Mouse (Mus musculus) right cerebral cortex, postnatal 10 days (tissue): ENCODE results near the gene Thtpa.

Source experiments
- DNase-seq, 2 experiments: peaks; one replicate each; pipeline ENCODE4 v3.0.0; 2021; ENCODE audit warnings: low spot score in 2 of 2

Thtpa gene

DNA sequence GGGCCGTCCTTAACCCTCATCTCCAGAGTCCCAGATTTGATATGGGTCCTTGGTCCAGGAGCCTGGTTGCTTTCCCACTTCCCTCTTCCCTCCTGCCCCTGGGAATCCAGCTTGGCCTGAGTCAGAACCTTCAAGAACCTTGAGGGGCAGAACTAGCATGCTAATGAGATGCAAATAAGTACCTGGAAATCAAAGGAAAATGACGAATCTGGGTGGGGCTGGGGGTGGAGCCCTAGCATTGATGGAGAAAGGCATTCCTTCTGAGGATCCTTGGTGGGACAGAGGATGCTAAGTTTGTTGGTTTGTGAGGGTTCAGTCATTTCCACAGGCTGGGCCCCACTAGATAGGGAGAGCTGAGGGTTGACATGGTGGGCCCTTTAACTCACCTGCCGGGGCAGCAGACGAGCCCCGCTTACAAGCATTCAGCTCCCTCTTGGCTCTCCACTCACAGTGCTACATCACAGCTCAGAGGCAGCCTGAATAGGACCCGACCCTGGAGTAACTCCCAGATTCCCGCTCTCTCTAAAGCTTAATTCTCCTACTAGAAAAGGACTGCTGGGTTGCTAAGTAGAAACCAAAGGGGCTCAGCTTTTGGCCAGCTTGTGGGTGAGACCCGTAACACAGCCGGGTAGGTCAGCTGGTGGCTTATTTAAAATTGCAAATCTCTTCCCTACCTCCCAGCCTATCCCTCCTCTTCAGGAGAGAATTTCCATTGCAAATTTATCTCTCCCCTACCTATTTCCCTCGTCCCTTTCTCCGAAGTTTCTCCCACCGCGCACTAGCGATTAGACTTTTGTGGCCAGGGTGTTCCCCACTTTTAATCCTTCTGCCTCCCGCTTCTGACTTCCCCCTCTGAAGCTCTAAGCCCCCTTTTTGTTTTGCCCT lies 16.9 kb upstream of the Thtpa start:
- peak; percentile 63 to 77 for DNase-seq

DNA sequence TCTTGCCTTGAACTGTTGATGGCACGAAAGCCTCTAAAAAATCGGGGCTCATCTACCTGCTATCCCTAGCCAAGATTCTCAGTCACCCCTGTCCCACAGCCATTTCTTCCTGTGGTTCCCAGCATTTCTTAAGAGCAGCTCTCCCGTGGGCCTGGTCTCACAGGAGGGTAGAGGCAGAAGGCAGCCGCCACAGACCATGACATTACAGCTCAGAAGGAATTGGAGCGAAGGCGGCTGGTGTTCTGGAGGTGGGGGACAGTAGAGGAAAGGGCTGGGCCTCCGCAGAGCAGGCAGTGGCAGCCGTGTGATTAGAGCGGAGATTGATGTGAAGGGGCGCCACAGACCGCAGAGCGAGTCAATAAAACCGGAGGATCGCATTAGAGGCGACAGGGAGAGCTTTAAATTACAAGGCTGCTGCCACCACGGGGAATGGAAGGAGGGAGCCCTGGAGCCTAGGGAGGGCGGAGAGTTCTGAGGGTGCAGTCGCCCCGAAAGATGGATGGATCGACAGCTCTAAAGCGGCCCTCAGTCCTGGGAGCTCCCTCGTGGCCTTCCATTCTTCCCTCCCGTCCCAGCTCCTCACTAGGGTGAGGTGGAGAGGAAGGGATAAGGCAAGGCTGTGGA lies 16.1 kb upstream of the Thtpa start:
- DNase-seq: no peak

DNA sequence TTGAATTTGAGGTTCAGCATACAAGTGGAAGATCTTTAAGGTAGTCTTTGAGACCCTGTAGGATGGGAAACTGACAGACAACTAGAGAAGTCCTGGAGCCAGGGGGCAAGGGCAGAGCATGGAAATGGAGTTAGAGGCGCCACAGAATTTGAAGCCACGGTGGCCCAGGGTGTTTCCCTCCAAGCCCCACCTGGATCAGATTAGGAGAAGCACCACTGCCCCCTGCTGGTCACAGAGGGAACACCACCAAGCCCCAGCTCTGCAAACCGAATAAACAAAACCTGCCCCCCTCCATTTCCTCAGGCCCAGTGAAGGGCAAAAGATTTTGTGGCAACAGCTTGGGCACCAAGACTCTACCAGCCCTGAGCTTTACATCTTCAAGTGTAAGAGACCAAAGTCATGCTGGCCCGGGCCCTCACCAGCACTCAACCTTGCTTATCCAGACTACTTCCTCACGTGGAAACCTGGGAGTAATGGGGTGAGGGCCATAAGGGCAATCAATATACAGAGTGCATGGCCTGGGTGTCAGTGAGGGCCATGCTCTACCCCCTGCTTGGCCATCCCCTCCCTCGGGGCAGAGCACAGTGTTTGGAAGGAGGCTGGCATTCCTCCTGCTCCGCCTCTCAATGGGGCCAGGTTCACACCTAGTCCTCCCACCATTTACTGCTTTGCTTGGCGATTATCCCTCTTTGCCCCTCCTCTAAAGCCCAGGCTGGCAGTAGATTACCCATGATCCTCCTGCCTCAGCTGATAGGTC lies 15.2 kb upstream of the Thtpa start:
- peak; percentile 67 to 81 for DNase-seq

DNA sequence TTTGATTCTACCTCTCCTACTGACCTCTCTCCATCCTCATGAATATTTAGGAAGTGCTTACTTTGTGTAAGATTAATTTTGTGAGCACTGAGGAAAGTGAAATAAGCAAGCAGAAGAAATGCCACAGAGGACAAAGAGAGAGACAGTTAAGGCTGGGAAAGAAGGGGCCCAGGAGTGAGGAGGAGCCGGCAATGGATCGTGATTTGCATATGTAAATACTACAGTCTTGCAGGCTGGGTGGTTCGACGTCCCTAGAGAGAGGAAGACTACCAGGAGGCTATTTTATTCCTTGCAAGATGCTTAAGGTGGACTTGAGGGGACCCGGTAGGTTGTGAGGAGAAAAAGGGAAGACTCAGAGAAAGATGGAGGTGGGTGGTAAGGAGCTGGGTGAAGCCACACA lies 13.5 kb upstream of the Thtpa start:
- no peak for DNase-seq

DNA sequence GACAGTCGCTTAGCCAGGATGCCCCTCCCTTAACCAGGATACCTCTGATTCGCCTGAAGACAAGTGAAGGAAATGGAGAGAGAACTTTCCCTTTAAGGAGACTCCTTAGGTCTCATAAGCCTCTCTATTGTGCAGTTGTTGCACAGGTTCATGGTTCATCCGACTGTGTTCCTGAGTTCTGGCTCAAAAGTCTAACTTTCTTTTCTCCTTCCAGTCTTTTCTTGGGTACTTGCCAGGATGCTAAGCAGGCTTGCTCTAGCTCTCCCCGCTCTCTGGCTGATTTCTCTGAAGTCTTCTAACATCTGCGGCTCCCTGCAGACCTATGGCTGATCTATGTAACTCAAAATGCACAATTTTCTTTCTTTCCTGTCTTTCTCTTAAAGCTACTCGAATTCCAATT lies 11.1 kb upstream of the Thtpa start:
- DNase-seq: no peak

DNA sequence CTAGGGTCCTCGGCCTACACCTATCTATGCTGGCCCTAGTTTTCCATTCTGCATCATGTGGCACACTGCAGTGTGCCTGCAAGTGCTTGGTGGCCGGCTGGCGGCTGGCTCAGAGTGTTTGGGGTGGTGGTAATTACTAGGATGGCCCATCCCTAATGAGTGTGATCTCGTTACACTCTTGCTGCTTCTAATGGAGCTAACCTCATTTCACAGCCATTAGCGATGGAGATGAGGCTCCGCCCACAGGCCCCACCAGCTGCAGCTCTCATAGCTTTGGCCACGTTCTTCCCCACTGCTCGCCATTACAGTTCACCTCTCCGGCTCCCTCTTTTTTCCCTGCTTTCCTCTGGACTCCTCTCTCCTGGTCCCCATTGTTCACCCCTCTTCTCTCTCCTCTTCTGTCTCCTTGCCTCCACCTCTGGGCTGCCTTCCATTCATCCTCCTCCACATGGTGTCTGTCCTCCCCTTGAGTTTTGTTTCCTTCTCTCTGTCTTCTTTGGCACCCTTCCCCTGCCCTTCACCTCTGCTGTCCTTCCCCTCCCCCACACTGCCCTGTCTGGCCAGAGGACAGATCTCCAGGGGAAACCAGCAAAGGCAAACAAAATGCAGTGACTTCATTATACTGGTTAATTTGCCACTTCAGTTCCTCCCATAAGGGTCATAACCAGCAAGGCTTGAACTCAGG lies 9.1 kb upstream of the Thtpa start:
- DNase-seq: no peak

DNA sequence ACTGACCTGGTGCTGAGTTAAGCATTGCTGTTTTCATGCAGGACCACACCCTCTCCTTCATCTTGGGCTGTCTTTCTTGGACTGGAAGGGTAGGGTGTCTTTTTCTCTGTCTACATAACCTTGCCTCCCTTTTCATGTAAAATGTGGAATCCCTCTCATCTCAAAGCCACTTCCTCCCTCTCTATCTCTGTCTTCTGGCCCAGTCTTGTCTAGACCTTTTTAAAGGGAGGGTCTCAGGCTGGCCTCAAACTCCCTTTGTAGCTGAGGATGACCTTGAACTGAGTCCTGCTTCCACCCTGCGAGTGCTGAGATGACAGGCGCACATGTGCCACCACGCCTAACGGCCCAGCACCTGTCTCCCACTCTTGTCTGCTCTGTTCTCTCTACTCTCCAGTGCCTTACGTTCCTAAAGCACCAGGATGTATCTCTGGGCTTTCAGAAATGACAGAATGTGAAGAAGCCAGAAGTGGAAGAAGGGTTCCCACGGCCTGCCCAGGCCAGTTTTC lies 8.5 kb upstream of the Thtpa start:
- DNase-seq: no peak

DNA sequence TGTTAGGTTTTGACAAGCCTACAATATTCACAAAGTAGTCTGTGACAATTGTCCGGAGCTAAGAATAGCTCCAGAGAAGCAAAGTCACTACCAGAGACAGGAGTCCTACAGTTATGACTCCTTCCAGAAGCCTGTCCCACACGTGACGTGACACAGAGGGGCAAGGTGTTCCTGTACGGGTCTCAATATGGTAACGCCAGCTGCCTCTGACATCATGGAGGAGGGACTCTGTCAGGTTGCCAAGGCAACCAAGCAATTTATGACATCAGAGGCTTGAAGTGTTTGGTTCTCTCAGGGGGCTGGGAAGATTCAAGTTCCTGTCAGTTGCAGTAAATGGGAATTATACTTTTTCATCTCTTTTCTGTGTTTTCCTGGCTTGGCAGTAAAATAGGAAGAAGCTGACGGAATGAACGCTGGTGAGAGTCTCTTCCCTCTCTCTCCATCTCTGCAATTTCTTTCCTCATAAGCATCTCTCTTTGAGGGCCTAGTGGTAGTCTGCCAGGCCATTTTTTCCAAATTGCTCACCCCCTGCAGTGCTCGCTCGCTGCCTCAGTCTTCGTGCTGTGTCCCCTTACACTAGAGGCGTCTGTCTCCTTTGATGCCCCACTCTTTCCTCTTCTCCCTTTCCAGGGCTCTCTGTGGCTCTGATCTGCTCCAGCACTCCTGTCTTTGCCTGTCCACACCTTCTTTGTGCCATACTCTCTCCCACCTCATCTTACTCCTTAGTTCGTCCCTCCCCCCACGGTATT lies 5.2 kb upstream of the Thtpa start:
- peak; percentile 67 to 83 for DNase-seq

DNA sequence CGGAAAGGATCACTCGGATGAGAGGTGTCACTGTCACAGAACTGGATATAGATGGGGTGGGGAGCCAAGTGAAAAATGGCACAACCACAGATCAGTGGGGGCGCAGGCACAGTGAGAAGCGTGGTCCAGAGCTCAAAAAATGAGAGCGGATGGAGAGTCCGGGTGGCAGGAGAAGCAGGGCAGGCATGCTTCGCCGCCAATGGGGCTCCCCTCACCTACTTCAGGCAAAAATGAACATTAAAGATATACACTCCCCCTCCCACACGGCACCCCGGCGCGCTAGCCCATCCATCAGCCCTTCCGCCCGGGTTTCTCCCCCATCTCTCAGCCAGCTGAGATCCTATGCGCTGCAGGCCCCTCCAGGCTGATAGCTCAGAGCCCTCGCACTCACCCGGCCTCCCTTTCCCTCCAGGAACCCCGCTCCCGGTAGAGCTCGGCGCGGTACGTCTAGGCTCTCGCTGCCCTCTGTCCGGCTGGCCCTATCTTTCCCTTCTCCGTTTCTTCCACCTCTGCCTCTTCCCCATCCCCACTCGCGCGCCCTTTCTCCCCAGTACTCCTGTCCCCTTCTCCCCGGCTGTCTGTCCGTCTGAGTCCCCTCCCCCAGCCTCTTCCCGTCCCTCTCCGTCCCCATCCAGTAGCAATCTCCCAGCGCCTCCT lies 3.2 kb upstream of the Thtpa start:
- peak; percentile 57 to 62 for DNase-seq

DNA sequence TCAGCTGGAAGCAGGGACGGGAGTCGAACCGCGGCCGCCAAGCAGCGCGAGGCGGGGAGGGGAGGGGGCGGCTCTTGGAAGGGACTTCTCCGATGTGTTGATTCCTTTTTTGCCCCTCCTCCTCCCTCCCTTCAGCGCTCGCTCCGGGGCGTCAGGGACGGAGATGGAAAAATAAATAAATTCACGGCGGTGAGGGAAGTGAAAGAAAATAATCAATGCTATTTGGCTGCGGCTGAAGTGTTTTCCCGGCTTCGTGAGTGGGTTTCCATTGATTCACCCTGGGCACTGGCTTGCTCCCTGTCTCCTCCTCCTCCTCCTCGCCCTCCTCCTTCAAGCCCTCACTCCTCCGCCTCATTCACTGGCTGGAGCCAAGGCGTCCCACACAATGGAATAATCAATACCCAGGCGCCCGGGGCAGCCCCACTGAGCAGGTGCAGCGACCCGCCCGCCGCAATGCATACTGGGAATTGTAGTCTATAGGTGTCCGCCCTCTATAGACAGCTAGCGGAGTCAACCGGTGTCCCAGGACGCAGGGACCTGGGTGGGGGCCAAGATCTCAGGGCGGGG lies 2.5 kb upstream of the Thtpa start, which contains the start of gene Zfhx2:
Gene Zfhx2, minus strand, starts transcription at position 314 of the 567 bp plus-strand sequence.
- DNase-seq: peak; percentile 96 to 97

DNA sequence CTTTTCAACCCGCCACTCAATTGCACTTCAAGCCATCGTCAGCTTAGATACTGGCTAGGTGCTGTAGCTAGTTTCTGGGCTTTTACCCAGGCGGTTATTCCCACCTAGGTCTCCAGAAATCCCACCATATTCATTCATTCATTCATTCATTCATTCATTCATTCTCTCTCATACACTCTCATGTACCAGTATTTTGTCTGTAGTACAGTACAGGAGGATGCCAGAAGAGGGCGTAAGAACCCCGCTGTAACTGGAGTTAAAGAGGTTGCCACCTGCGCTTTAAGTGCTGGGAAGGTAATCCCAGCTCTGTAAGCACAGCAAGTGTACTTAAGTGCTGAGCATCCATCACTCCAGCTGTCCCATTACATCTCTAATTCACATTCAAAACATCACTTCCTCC lies 657 bp upstream of the Thtpa start:
- DNase-seq: no peak

DNA sequence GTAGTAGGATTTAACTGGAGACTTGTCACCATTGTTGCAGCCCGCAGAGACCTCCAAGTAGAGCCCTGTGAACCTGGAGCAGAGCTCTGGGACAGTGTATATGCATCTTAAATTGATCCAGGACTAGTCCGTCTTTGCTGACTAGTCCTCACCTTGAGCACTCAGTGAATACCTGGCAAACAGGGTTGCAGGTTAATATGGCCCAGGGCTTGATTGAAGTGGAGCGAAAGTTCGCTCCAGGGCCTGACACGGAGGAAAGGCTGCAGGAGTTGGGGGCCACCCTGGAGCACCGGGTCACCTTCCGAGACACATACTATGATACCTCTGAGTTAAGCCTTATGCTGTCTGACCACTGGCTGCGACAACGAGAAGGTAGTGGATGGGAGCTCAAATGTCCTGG lies 679 bp downstream of the Thtpa start:
- DNase-seq: no peak

DNA sequence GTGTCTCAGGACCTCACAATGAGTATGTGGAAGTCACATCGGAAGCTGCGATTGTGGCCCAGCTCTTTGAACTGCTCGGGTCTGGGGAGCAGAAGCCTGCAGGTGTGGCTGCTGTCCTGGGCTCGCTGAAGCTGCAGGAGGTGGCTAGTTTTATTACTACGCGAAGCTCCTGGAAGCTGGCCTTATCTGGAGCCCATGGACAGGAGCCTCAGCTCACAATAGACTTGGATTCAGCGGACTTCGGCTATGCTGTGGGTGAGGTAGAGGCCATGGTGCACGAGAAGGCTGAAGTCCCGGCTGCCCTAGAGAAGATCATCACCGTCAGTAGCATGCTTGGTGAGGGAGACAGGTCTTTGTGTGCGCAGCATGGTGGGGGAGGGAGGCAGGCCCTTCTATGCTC lies 1.1 kb downstream of the Thtpa start:
- DNase-seq: no peak

DNA sequence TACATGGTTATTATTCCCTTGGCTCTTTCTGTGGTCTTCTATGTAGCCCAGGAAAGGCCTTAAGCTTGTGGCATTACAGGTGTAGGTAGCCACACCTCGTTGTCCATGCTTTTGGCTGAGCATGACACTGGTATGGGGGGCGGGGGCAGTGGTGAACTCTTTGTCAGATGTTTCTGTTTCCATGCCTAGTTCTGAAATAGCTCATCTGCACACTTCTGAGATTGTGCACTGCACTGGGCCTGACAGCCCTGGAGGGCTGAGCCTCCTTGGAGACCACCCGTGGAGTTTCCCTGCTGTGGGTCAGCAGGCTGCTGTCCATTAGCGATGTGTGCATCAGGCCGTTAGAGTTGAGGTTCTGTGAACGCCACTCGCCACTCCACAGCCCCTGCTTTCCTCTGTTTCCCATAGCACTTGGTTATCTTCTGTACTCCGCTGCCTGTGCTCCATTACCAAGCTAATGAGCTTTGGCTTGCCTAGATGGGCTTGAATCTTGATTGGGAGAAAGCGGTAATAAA lies 2.0 kb downstream of the Thtpa start:
- DNase-seq: peak in 1 of 2 experiments; percentile 32

DNA sequence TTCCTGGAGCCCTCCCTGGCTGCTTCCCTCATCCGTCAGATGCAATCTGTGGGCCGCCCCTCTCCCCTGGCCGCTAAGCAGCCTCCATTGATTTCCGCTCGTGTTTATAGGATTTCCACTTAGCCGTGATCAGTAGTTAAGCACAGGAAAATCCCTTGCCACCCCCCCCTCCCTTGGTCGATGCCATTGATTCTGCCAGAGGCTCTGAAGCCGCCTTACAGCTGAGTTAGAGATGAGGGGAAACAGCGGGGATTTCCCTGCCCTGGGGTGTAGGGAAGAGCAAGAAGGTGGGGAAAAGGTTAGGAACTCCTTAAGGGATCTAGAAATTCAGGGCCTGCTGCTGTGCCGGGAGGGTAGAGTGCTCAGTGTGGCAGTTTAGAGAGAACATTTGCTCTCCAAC lies 3.1 kb downstream of the Thtpa start:
- no peak for DNase-seq

DNA sequence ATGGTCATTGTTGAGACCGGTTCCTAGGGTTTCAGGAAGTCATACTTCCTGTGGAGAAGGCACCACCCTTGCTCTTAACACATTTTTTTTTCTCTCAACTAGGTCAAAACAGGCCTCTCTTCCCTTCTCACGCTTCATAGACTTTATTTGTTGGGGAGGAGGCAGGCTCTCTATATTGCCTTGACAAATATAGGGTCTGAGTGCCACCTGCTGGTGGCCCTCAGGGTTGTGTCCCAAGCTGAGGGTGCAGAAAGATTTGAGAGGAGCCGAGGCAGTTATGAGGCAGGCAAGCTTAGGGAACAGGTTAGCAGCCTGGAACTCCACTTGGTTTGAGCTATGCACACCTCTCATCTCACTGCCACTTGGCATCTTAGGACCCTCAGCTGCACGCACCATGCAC lies 3.5 kb downstream of the Thtpa start:
- DNase-seq: peak; percentile 65 to 74

DNA sequence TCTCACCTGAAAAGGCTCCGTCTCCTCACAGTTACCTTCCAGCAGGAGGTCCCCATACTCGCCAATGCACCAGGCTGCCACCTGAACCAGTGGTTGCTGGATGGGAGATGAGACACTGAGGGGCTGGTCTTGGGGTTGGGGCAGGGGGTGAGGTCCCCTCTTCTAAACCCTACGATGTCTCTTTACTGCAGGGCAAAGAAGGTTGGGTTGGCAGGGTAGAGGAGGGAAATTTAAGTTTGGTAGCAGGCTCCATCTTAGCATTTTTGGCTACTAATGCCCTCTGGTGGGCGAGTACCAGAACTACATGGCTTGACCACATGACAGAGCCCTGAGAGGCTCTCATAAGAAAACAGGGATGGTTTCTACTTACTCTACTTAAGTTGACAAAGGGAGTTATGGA lies 7.0 kb downstream of the Thtpa start:
- DNase-seq: peak; percentile 70 to 78

DNA sequence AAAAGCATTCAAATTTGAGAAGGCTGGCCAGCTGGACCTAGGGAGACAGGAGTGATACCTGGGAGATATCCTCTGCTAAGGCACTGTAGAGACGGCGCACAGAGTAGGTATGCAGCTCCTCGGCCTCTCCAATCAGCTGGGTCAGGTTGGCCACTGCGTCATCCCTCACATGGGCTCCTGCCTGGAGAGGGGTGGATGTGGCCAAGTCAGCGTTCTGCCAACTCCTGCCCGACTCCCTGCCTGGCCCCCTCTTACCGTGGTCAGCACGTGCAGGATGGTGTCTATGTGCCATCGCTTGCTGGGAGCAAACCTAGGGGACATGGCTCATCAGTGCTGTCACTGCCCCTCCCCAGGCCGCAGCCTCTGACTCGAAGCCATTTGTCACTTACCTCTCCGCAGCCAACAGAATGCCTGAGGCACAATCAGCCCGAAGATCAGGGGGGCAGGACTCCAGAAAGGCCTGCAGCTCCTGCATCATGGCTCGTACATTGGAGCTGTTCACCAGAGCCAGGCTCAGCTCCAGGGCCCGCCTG lies 7.7 kb downstream of the Thtpa start:
- no peak for DNase-seq

DNA sequence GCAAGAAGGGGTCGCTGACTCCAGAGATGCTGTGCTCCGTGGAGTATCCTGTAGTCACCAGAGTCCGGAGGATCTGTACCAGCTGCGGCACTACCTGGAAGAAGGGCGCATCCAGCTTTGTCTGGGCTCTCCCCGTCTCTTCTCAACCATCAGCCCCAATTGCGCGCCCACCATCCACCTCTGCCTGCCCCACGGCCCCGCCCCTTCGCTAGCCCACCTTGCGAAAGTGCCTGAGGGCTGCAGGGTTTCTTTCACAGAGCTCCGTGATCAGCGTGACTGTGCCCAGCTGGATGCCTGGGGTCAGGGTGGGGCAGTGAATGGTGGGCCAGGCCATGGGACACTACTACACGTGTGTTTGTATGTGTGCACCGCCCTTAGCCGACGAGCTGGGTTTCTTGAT lies 9.8 kb downstream of the Thtpa start:
- peak in 1 of 2 experiments; percentile 44 for DNase-seq

DNA sequence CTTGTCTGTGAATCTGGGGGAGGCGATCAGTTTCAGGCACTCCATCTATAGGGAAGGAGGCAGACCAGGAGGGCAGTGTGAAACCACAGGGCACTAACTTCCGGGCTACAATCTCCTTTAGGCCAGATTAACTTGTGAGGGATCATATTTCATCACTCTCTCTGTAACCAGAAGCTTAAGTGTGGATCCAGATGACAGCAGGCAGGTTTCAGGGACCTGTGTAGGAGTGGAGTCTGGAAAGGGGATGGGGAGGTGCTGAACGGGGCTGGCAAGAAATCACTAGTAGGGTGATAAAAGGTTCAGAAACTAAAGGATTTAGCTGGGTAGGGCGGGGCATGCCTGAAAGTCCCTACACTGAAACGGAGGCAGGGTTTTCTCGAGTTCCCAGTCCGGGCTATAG lies 10.8 kb downstream of the Thtpa start:
- DNase-seq: peak in 1 of 2 experiments; percentile 42
